Mouse (Mus musculus) C2C12 (cell line): ENCODE results near the gene H2-T24.
"Not testable (repeated sequence)": the region's sequence is repeated elsewhere in the genome, so short reads cannot be mapped to it uniquely, and the experiment has no call there.

Experiments used
- CEBPB ChIP-seq: IDR thresholded peaks from one replicate; pipeline ENCODE4 v1.6.1; 2011; ENCODE audit warnings: low read depth, mild to moderate bottlenecking, control low read depth, moderate library complexity
- CTCF ChIP-seq: IDR thresholded peaks from one replicate; pipeline ENCODE4 v1.5.1; 2011; ENCODE audit not compliant: control insufficient read depth, insufficient read depth, insufficient read length
- FOSL1 ChIP-seq: IDR thresholded peaks from one replicate; pipeline ENCODE4 v1.8.0; 2011; ENCODE audit warnings: mild to moderate bottlenecking, low read length; ENCODE audit not compliant: poor library complexity, insufficient read depth, severe bottlenecking
- MYOD1 ChIP-seq: IDR thresholded peaks from one replicate; pipeline ENCODE4 v1.6.1; 2011; ENCODE audit warnings: low read depth; ENCODE audit not compliant: control insufficient read depth, insufficient read length
- USF1 ChIP-seq: IDR thresholded peaks from one replicate; pipeline ENCODE4 v1.6.1; 2011; ENCODE audit warnings: low read depth, mild to moderate bottlenecking, control low read depth, moderate library complexity

GRCm38 (mm10) chr17:36030046-36030702 lies 9.8 kb upstream of the H2-T24 start:
- not testable (repeated sequence) for TF ChIP-seq CTCF, CEBPB, FOSL1, USF1, MYOD1
